Mouse (Mus musculus) liver, adult 2 months (tissue): ENCODE data around the gene Zmym4.

Source experiments
- CTCF ChIP-seq: fragments of 200-500 bp; IDR thresholded peaks from 2 replicates; pipeline ENCODE4 v1.5.1; 2011; ENCODE audit warnings: low read depth, low read length, control low read depth
- POLR2A ChIP-seq: fragments of 200-500 bp; IDR thresholded peaks from 2 replicates; pipeline ENCODE4 v1.6.1; 2011; ENCODE audit warnings: low read length, control low read depth; ENCODE audit not compliant: insufficient read depth; ENCODE audit errors: extremely low read depth

DNA sequence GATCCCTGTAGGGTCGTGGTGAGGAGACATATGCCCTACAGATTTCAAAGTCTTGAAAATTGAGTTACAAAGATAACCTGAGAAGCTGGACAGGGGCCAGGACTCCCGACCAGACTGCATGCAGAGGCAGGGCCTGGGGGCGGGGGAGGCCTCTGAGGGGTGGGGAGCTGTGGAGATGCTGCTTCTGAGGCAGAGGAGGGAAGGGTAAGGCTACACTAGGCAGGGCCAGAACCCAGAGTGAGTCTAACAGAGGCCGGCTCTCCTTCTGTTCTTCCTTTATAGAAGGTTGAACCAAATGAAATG is 117.2 kb downstream of the Zmym4 start:
- no peak for TF ChIP-seq CTCF
- TF ChIP-seq POLR2A = no peak
